ENCODE assay signal across 20 mouse cellular contexts in genomic region chr12:87317951-87318350, GRCm38 (mm10). TPM values are rescaled to one million over a fixed set of nuclear protein-coding genes. Genes with fewer than 3 reads are reported as not detected.
"Had no signal": no experiment of that assay in that cellular context is flagged by ENCODE, and none has a peak within 500 bp of the region (broad histone marks: within the 10 kb centered on the region; RNA-seq: fewer than 3 reads in every experiment).

No protein-coding gene starts in this region.

- H3K9ac ChIP-seq: lung, embryonic 14.5 days; midbrain, embryonic 12.5 days; midbrain, embryonic 15.5 days; neural tube, embryonic 13.5 days; neural tube, embryonic 15.5 days had no signal

- H3K27ac ChIP-seq: midbrain, embryonic 10.5 days; midbrain, embryonic 12.5 days; midbrain, embryonic 15.5 days; neural tube, embryonic 13.5 days; neural tube, embryonic 15.5 days had no signal

- ATAC-seq: midbrain, embryonic 15.5 days had no signal

- H3K4me1 ChIP-seq: midbrain, embryonic 10.5 days; midbrain, embryonic 12.5 days; midbrain, embryonic 15.5 days; neural tube, embryonic 13.5 days; neural tube, embryonic 15.5 days had no signal

- H3K27me3 ChIP-seq: midbrain, embryonic 12.5 days; midbrain, embryonic 15.5 days; neural tube, embryonic 13.5 days; neural tube, embryonic 15.5 days had no signal

- H3K36me3 ChIP-seq: midbrain, embryonic 10.5 days; midbrain, embryonic 15.5 days had no signal

- H3K9me3 ChIP-seq: midbrain, embryonic 10.5 days; midbrain, embryonic 12.5 days; midbrain, embryonic 15.5 days; neural tube, embryonic 13.5 days; neural tube, embryonic 15.5 days had no signal

- H3K4me2 ChIP-seq: lung, embryonic 14.5 days; midbrain, embryonic 12.5 days; midbrain, embryonic 15.5 days; neural tube, embryonic 13.5 days; neural tube, embryonic 15.5 days had no signal

- H3K4me3 ChIP-seq: midbrain, embryonic 10.5 days; midbrain, embryonic 12.5 days; midbrain, embryonic 15.5 days; neural tube, embryonic 13.5 days; neural tube, embryonic 15.5 days had no signal

- DNase-seq: lung, adult 18-20 months; lung, embryonic 14.5 days; lung, postnatal 10 days; lung, postnatal 4 days; retina, postnatal 1 day; right cerebral cortex, adult 18-20 months; right cerebral cortex, postnatal 25 days; right cerebral cortex, postnatal 4 days; spleen, adult 18-20 months; thymus, adult 18-20 months; thymus, postnatal 14 days; thymus, postnatal 36 days had no signal

RNA-seq across cellular contexts. Expression of gene Ism2, which starts 18.4 kb away (rescaled TPM):
- total RNA-seq: megakaryocyte, adult 5-6 weeks; megakaryocyte-erythroid progenitor cell, adult 5-6 weeks; monocyte, adult 5-6 weeks had no signal
